Mouse (Mus musculus) heart, adult 2 months (tissue): ENCODE measurements around the gene 9530003J23Rik. TPM values are rescaled to one million over a fixed set of nuclear protein-coding genes. Genes with fewer than 3 reads are reported as not detected.
A peak's percentile ranks its signal among the peaks of the same experiment; 100 is the strongest.

Experiments used
- DNase-seq, 2 experiments: peaks; one replicate each; pipeline ENCODE4 v3.0.0; 2021
- H3K27ac ChIP-seq: fragments of 200-600 bp; 2 replicates; pipeline ENCODE4 v1.8.1; 2022
- H3K27me3 ChIP-seq: fragments of 200-500 bp; 2 replicates; pipeline ENCODE4 v1.6.1; 2012; ENCODE audit warnings: mild to moderate bottlenecking, low read length, inconsistent platforms, mixed read lengths; ENCODE audit not compliant: control insufficient read depth, insufficient read depth
- H3K36me3 ChIP-seq: fragments of 200-500 bp; 2 replicates; pipeline ENCODE4 v1.6.1; 2012; ENCODE audit warnings: low read length, inconsistent platforms; ENCODE audit not compliant: control insufficient read depth, insufficient read depth
- H3K4me1 ChIP-seq: fragments of 200-500 bp; 2 replicates; pipeline ENCODE4 v1.6.1; 2011; ENCODE audit warnings: low read length; ENCODE audit not compliant: control insufficient read depth, insufficient read depth
- H3K4me3 ChIP-seq: fragments of 200-600 bp; 2 replicates; pipeline ENCODE4 v1.8.1; 2022
- H3K79me2 ChIP-seq: fragments of 200-500 bp; replicated peaks from 2 replicates; pipeline ENCODE4 v1.6.1; 2012; ENCODE audit warnings: mild to moderate bottlenecking, inconsistent platforms, low read length, moderate library complexity, mixed read lengths; ENCODE audit not compliant: control insufficient read depth, insufficient read depth
- H3K9ac ChIP-seq: fragments of 200-500 bp; 2 replicates; pipeline ENCODE4 v1.6.1; 2012; ENCODE audit warnings: low read depth, mild to moderate bottlenecking, control low read depth, inconsistent platforms, low read length, mixed read lengths
- CTCF ChIP-seq: fragments of 200-600 bp; IDR thresholded peaks from 2 replicates; pipeline ENCODE4 v1.8.1; 2022; ENCODE audit warnings: antibody characterized with exemption, mild to moderate bottlenecking, moderate library complexity
- EP300 ChIP-seq: fragments of 200-500 bp; IDR thresholded peaks from 2 replicates; pipeline ENCODE4 v1.6.1; 2011; ENCODE audit warnings: low read depth, low read length, control low read depth; ENCODE audit not compliant: insufficient read depth
- POLR2A ChIP-seq: fragments of 200-500 bp; IDR thresholded peaks from 2 replicates; pipeline ENCODE4 v1.6.1; 2011; ENCODE audit warnings: mild to moderate bottlenecking, low read depth, low read length, control low read depth; ENCODE audit not compliant: insufficient read depth
- WGBS: fragments of 180-500 bp; shearing (Covaris S2); methylation state at CpG from one replicate; pipeline ENCODE4 v1.1.7; 2018; 5-methylcytosine and 5-hydroxymethylcytosine counted together
- intact Hi-C: fragments of 180-260 bp; cut with DNase I; formaldehyde crosslinking; loops from one replicate; pipeline ENCODE4 v1.15.1; 2025
- polyA plus RNA-seq: library from polyadenylated mRNA; depleted of rRNA; stranded (reverse); fragments of >200 nt; gene quantifications from 2 replicates; pipeline ENCODE4 v1.2.3, GENCODE M21; 2012
- total RNA-seq, 2 experiments: library from RNA; stranded (reverse); gene quantifications; 2 replicates each; pipeline ENCODE4 v1.2.3; 2021

9530003J23Rik gene
- total and polyA plus RNA-seq, 3 experiments: not detected

DNA sequence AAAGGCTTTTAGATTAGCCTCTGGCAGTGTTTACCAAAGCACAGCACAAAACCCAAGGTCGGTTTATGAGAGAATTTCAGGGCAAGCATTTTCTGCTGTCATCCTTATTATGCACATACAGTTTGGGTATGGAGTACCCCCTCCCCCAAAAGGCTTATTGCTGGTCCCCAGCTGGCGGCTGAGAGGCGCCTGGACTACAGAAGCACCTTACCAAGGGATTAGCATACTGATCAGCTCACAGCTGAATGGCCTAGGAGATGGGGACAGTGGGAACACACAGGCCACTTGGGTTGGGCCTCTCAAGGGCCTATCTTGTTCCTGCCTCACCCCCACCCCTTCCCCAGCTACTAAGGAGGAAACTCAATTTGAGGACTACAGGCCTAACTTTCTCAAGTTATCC lies 15.7 kb downstream of the 9530003J23Rik start:
- Histone ChIP-seq H3K4me3 (no peak overlapping the region), H3K27ac (no peak overlapping the region), H3K4me1 (peaks cover 1% of the 10 kb centered on the region; the same call in 1 of the 2 replicates), H3K36me3 (no peaks in the 10 kb centered on the region), H3K27me3 (no peaks in the 10 kb centered on the region), H3K9ac (no peak overlapping the region), H3K79me2 (0 out of 2 replicates have a peak, but pooled peaks cover 1% of the 10 kb centered on the region)
- no peak for TF ChIP-seq EP300
- WGBS: 68% methylated on average over 3 of the region's 3 CpGs
- DNase-seq: no peak
- intact Hi-C loops: loop anchor here (5.0 kb wide), 3 partner anchors 76 to 161 kb away; partner anchors contain the start of genes Cct2 and Frs2

DNA sequence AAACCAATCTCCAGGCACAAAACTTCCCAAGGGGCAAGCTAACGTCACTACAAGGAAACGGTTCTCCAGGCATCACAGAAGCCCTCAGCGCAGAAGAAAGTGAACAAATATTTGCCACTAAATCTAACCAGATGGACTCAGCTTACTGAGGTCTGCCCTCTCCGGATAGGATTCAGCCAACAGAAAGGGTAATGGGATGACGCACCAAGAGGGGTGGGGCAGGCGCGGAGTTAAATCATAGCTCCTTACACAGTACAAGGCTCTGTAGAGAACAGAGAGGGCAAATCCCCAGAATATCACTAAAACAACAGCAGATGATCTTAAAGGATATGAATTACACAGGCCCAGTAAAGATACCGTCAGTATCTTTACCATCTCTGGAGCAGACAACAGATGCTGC lies 20.2 kb downstream of the 9530003J23Rik start:
- Histone ChIP-seq H3K27ac (no peak overlapping the region), H3K9ac (no peak overlapping the region), H3K36me3 (no peaks in the 10 kb centered on the region), H3K27me3 (no peaks in the 10 kb centered on the region), H3K4me3 (no peak overlapping the region), H3K79me2 (no peaks in the 10 kb centered on the region), H3K4me1 (no peaks in the 10 kb centered on the region)
- WGBS: 97% methylated on average over 8 of the region's 8 CpGs
- intact Hi-C loops: loop anchor here (10.0 kb wide), 1 partner anchor 274 kb away; no protein-coding TSS in a partner anchor
- TF ChIP-seq CTCF (no peak), EP300 (no peak)
- DNase-seq: no peak

DNA sequence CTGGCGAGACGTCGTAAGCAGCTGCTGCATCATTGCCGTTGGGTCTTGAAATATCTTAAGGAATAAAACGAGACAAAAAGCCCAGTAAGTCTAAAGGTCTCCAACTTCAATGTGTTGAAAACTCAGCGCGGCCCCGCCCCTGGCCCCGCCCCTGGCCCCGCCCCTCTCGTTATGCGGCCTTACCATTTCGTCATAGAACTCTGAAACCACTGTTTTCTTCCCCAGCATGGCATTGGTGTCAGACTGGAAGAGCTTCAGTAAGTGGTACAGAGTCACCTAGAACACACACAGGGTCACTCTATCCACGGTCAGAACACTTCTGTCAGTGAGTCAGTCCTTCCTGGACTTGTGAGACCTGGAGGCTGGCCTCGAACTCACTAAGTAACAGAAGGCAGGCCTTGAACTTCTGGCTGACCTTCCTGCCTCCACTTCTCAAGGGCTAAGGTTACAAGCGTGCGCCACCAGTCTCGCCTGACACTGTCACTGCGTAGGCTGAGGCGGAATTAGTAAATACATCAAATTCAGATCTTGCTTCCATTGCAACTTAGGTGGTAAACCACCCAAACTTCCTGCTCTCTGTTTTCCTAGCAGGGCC lies 21.2 kb downstream of the 9530003J23Rik start:
- no peak overlapping the region for H3K4me3 ChIP-seq
- intact Hi-C loops: loop anchor here (10.0 kb wide), 1 partner anchor 273 kb away; no protein-coding TSS in a partner anchor

DNA sequence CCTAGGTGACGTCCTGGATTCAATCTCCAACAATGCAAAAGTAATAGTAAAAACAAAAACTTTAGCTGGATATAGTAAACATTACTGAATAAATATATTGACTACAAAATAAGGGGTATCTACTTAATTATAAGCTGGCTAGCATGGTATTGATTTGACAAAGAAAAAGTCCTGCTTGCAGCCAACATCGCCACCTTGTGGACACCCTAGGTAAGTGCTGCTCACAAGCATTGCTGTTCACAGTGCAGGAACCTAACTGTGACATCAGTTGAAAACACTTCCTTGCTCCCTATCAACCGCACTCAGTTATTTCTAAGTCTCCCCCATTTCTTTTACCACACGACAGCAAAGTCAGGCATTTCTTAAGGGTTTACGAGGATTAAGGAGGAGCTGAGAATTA lies 21.7 kb downstream of the 9530003J23Rik start:
- DNase-seq: peak in 1 of 2 experiments; percentile 42
- WGBS: 70% methylated on average over 5 of the region's 5 CpGs
- peak; percentile 94 for TF ChIP-seq CTCF
- TF ChIP-seq POLR2A: no peak

More for the DNA sequence above, 21.2 kb downstream of the 9530003J23Rik start:
- no peaks in the 10 kb centered on the region for H3K79me2 ChIP-seq
- 85% methylated on average over 20 of the region's 20 CpGs for WGBS
- no peaks in the 10 kb centered on the region for H3K36me3 ChIP-seq
- no peak overlapping the region for H3K9ac ChIP-seq
- TF ChIP-seq POLR2A (no peak), CTCF (no peak), EP300 (no peak)
- H3K27me3 ChIP-seq: no peaks in the 10 kb centered on the region
- H3K27ac ChIP-seq: no peak overlapping the region
- no peaks in the 10 kb centered on the region for H3K4me1 ChIP-seq
- no peak for DNase-seq

GRCm38 (mm10) chr10:117216132-117216495 lies 22.4 kb downstream of the 9530003J23Rik start:
- Histone ChIP-seq H3K4me1 (no peaks in the 10 kb centered on the region), H3K27me3 (no peaks in the 10 kb centered on the region), H3K36me3 (no peaks in the 10 kb centered on the region), H3K27ac (no peak overlapping the region), H3K79me2 (no peaks in the 10 kb centered on the region), H3K4me3 (no peak overlapping the region), H3K9ac (no peak overlapping the region)
- intact Hi-C loops: loop anchor here (10.0 kb wide), 1 partner anchor 271 kb away; no protein-coding TSS in a partner anchor
- TF ChIP-seq CTCF (no peak), EP300 (no peak), POLR2A (no peak)
- 85% methylated on average over 9 of the region's 9 CpGs for WGBS
- DNase-seq: peak in 1 of 2 experiments; percentile 49

More for the DNA sequence above, 21.7 kb downstream of the 9530003J23Rik start:
- Histone ChIP-seq H3K27ac (no peak overlapping the region), H3K27me3 (no peaks in the 10 kb centered on the region), H3K36me3 (no peaks in the 10 kb centered on the region), H3K4me1 (no peaks in the 10 kb centered on the region), H3K79me2 (no peaks in the 10 kb centered on the region), H3K9ac (no peak overlapping the region), H3K4me3 (no peak overlapping the region)
- intact Hi-C loops: loop anchor here (10.0 kb wide), 1 partner anchor 272 kb away; no protein-coding TSS in a partner anchor

DNA sequence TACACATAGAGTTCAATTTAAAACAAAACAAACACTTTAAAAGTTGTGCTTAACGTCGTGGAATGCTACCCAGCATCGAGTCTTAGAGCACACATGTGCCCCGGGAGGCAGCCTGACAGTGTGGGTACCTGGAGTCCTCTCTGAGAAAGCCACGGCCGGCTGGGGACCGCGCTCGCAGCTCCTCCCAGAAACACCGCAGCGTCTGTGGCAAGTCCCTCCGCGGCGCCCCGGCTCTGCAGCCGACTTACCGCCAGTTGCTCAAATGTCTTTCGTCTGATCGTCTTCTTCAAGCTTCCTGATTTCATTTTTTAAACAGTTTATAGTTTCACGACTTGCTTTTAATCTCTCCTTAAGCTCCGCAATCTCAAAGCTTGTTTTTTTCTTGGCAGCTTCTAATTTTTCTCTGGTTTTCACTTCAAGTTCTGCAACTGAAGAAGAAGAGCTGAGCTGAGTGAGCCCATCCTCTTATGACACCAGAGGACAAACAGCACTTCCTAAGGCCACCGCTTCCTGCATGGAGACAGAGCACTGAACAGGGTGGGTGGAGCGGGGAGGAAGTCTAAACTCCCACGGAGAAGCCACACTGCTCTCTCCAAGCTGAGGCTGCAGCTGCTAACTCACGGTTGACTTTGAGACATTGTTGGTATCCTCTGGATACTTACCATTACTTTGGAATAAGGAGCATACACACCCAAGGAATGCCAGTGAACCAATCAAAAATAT lies 22.9 kb downstream of the 9530003J23Rik start:
- WGBS: 84% methylated on average over 25 of the region's 25 CpGs
- H3K27ac ChIP-seq: no peak overlapping the region
- H3K79me2 ChIP-seq: no peaks in the 10 kb centered on the region
- peak in 1 of 2 experiments; percentile 25 for DNase-seq
- TF ChIP-seq CTCF: no peak
- no peak for TF ChIP-seq POLR2A
- TF ChIP-seq EP300: no peak
- no peaks in the 10 kb centered on the region for H3K36me3 ChIP-seq
- H3K4me1 ChIP-seq: no peaks in the 10 kb centered on the region
- H3K27me3 ChIP-seq: no peaks in the 10 kb centered on the region
- H3K9ac ChIP-seq: no peak overlapping the region
- H3K4me3 ChIP-seq: no peak overlapping the region
- intact Hi-C loops: loop anchor here (10.0 kb wide), 1 partner anchor 271 kb away; no protein-coding TSS in a partner anchor
